Mouse (Mus musculus): ENCODE results near the gene Klhl41.

DNA sequence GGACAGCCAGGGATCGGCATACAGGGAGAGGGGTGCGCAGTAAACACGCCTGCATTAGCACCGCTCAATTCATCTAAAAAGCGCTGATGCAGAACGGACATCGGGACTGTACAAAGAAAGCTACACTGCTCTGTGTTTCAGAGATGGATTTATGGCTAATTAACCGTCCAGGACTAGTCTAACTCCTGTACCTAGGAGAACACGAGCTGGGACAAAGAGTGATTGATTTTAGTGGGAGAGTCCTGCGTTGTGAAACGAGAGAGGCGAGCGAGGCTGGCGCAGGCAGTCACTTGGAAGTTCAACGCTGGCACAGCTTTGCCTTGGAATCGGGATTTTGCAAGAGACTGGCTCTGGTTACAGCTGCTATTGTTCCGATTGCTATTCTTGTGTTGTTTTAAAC is 40.7 kb upstream of the Klhl41 start:
- TF ChIP-seq CTCF (IDR thresholded peaks at IDR 0.05; ENCODE audit: low read depth, low read length) (no peak), POLR2A (IDR thresholded peaks at IDR 0.05; ENCODE audit: borderline replicate concordance, low read depth, low read length) (no peak)
